Mouse (Mus musculus): ENCODE data around the gene Kat2a. TPM values are rescaled to one million over a fixed set of nuclear protein-coding genes. Genes with fewer than 3 reads are reported as not detected.
"Not testable (repeated sequence)": the region's sequence is repeated elsewhere in the genome, so short reads cannot be mapped to it uniquely, and the experiment has no call there.

The Kat2a gene
- total RNA-seq, 2 experiments from 2014 or later = 60.5 to 61.7 TPM

DNA sequence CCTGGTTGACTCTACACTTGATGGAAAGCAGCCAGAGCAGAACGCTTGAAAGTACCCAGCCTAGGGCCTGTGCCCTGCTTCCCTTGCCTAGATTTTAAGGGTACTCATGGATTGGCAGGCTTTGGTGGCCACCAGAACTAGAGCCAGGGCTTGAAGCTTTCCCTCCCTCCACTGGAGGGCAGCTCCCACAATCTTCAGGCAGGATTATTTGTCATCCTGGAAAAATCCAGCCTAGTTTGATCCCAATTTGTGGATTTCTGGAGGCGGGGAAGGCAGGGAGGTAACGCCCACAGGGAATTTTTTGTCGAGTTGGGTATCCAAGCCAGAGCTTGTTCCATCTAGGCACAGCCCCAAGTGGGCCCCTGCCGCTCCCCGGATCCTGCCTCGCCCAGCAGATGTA is 21.9 kb downstream of the Kat2a start:
- no peak for DNase-seq (ENCODE audit: extremely low spot score in 1 of 2, low spot score in 2 of 2)
- Histone ChIP-seq H3K27ac (no peak overlapping the region), H3K4me3 (no peak overlapping the region)
- peak; percentile 20 for TF ChIP-seq CTCF (IDR thresholded peaks at IDR 0.05)
- intact Hi-C loops (cut with DNase I) = loop anchor here (5.0 kb wide), 1 partner anchor 48 kb away; no protein-coding TSS in a partner anchor

DNA sequence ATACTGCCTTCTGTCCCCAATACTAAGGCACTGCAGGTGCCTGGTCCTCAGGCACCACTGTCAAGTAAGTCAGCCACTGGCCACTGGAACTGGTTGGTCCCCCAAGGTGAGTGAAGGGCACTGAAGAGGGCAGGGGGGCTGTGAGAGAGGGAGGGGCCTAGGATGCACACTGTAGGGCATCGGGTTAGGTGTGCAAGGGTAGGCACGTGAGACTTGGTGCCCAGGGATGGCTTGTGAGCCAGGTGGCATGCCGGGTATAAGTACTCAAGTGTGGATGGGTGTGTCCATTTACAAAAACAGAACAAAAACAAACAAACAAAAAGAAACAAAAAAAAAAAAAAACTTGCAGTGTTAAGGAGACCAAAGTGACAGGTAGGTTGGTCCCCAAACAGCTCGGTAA is 23.8 kb downstream of the Kat2a start:
- H3K4me3 ChIP-seq = no peak overlapping the region
- no peak overlapping the region for H3K27ac ChIP-seq
- no peak for TF ChIP-seq CTCF (IDR thresholded peaks at IDR 0.05)
- intact Hi-C loops (cut with DNase I) = no loop called here
- no peak for DNase-seq (ENCODE audit: extremely low spot score in 1 of 2, low spot score in 2 of 2)

DNA sequence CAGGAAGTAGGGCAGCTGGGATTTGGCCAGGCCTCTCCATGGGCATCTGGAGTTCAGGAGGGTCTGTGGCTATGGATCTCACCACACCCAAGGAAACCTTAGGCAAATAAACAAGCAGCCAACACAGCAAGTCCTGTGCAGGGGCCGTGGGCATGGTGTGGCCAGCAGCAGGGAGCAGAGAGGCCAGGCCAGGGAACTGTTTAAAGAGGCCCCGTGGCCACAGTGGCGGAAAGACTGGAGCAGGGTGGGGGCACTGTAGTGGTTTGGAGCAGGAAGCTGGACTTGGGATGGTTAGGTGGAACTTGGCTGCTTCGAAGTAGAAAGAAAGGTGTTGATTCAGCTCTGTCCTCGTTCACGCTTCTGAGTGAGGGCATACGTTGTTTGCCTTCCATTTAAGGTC is 25.0 kb downstream of the Kat2a start:
- intact Hi-C loops (cut with DNase I) = no loop called here
- TF ChIP-seq CTCF (IDR thresholded peaks at IDR 0.05) = no peak
- no peak overlapping the region for H3K4me3 ChIP-seq
- H3K27ac ChIP-seq = no peak overlapping the region
- DNase-seq (ENCODE audit: extremely low spot score in 1 of 2, low spot score in 2 of 2) = no peak

DNA sequence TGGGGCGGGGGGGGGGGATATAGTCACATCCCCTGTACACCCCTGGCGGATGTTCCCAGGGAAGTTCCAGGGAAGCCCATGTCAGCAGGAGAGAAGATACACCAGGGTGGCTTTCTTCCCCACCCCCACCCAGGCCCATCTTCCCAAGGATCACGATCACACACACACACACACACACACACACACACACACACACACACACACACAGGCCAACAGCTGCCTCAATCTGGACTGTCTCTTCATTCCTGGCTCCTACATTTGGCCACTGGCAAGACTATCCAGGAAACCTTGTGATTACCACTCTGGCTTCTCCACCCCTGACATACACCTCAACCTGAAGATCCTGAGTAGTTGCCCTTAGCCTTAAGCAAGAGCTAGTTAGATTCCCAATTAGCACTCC is 26.9 kb downstream of the Kat2a start:
- DNase-seq (ENCODE audit: extremely low spot score in 1 of 2, low spot score in 2 of 2) = no peak
- intact Hi-C loops (cut with DNase I) = no loop called here
- no peak overlapping the region for H3K4me3 ChIP-seq
- no peak for TF ChIP-seq CTCF (IDR thresholded peaks at IDR 0.05)
- H3K27ac ChIP-seq = no peak overlapping the region

DNA sequence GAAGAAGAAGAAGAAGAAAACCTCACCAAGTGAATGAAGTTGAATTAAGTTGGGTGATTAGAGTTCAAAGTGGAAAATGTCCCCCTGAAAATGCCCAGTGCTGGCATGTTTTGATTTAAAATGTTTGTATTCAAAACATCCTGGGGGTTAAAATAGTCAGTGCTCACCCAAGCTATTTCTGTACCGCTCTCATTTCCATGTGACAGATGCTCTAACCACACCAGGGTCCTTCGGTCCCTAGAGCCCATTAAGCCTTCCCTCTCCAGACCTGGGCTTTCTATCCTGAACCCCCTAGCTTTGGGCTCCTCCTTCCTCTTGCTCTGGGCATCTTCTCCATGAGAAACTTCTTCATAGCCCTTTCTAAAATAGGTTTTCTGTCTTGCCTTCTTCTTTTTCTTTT is 28.2 kb downstream of the Kat2a start:
- no peak overlapping the region for H3K27ac ChIP-seq
- no peak for DNase-seq (ENCODE audit: extremely low spot score in 1 of 2, low spot score in 2 of 2)
- H3K4me3 ChIP-seq = no peak overlapping the region
- TF ChIP-seq CTCF (IDR thresholded peaks at IDR 0.05) = no peak
- intact Hi-C loops (cut with DNase I) = no loop called here

DNA sequence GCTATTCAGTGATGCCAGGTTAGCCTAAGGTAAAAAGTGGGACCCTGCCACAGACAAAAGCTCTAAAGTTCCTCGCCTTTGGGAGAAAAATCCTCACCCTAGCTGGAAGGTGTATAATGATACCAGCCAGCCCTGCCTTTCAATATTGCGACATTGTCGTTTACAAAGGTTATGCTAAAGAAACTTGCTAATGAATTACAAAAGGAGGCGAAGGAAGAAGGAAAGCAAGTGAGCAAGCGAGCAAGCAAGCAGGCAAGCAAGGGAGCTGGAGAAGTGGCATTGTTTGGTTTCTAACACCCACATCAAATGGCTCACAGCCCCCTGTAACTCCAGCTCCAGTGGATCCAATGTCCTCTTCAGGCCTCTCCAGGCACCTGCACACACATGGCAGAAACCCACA is 29.7 kb downstream of the Kat2a start:
- Histone ChIP-seq H3K4me3 (no peak overlapping the region), H3K27ac (no peak overlapping the region)
- intact Hi-C loops (cut with DNase I) = no loop called here
- DNase-seq (ENCODE audit: extremely low spot score in 1 of 2, low spot score in 2 of 2) = no peak
- no peak for TF ChIP-seq CTCF (IDR thresholded peaks at IDR 0.05)

DNA sequence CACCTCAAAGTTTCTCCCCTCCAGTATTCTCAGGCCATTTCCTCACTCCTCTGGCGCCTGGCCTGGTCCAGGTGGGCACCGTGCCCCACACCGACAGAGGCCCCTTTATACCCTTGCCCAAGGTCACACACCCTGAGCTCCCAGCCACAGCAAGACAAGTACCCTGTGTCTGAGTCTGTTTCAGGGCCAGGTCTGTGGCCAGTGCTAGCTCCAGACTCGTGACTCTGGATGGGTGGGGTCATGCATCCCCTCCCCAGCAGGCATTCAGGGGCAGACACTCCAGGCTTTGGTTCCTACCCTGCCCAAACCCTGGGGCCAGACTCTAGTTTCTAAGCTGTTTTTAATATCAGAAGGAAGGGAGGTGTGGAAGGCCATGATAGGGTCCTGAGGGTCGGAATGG is 30.4 kb downstream of the Kat2a start:
- DNase-seq (ENCODE audit: extremely low spot score in 1 of 2, low spot score in 2 of 2) = no peak
- intact Hi-C loops (cut with DNase I) = no loop called here
- H3K27ac ChIP-seq = no peak overlapping the region
- H3K4me3 ChIP-seq = no peak overlapping the region
- TF ChIP-seq CTCF (IDR thresholded peaks at IDR 0.05) = no peak

DNA sequence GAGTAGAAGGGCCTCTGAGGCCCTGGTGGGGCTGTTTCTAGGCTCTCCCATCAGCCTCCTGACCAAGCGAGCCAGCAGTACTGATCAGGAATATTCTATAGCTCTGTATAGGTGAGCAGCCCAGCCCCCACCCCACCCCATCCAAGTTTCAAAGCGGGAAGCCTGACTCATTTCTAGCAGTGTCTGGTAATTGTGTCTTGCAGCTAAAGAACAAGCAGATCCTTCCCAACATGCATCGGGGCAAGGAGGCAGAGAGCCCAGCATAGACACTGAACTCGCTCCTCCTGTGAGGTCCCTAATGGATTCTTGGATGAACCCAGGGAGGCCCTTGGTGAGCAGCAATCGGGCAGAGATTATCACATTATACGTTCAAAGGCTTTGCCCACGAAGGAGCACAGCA is 34.5 kb downstream of the Kat2a start:
- H3K27ac ChIP-seq = no peak overlapping the region
- intact Hi-C loops (cut with DNase I) = no loop called here
- TF ChIP-seq CTCF (IDR thresholded peaks at IDR 0.05) = no peak
- no peak for DNase-seq (ENCODE audit: extremely low spot score in 1 of 2, low spot score in 2 of 2)
- no peak overlapping the region for H3K4me3 ChIP-seq

DNA sequence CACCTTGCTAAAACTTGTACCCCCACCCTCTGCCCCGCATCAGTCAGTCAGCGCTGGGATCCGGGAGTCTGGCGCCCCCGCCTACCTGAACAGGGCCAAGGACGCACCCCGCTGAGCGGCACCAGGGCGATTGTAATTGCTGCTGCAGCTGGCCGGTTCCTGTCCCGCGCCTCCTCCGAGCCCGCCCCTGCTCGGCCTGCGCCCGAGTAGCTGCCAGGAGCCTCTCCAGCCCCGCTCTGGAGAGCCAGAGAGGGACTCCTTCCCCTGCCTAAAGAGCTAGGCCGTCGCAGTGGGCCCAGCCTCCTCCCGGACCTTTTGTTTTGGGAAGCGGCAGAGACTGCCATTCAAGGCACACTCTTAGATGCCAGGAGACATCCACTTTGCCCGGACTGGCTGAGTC is 39.1 kb downstream of the Kat2a start:
- DNase-seq (ENCODE audit: extremely low spot score in 1 of 2, low spot score in 2 of 2) = peak in 1 of 2 experiments; percentile 22
- no peak for TF ChIP-seq CTCF (IDR thresholded peaks at IDR 0.05)
- intact Hi-C loops (cut with DNase I) = no loop called here
- no peak overlapping the region for H3K4me3 ChIP-seq
- no peak overlapping the region for H3K27ac ChIP-seq

DNA sequence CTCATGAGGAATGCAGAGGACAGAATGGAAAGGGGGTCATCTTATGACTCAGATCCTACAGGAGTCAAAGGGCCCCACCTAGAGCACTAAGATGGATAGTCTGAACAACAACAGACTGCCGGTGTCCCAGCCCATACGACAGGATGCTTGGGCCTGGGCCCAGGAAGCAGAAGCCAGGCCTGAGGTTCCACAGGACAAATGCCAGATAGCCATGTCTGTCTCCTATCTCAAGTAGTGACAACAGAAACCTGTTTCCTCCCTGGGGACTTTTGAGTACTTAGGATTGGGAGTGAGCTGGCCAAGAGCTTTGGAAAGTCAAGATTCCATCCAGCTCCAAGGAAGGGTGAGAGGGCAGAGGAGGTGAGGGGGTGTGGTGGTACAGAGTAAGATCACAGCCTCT is 40.3 kb downstream of the Kat2a start:
- TF ChIP-seq CTCF (IDR thresholded peaks at IDR 0.05) = no peak
- no peak for DNase-seq (ENCODE audit: extremely low spot score in 1 of 2, low spot score in 2 of 2)
- intact Hi-C loops (cut with DNase I) = no loop called here
- Histone ChIP-seq H3K27ac (no peak overlapping the region), H3K4me3 (no peak overlapping the region)

DNA sequence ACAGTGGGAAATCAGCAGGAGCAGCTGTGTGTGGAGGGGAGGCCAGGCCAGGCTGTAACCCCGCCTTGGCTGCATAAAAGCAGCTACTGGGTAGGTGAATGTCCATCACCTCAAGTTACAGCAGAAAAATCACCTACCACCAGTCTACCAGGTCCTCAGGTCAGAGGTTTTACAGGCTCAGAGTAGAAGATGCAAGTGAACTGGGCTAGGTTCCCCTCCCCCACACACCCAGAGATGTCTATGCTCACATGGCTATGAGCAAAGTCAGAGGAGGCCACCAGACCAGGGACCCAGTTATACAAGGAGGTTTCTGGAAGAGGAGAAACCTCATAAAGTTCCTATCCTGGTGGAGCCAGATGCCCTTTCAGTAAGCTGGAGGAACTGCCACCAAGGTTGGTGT is 41.2 kb downstream of the Kat2a start:
- no peak for TF ChIP-seq CTCF (IDR thresholded peaks at IDR 0.05)
- intact Hi-C loops (cut with DNase I) = no loop called here
- no peak for DNase-seq (ENCODE audit: extremely low spot score in 1 of 2, low spot score in 2 of 2)
- H3K27ac ChIP-seq = no peak overlapping the region
- no peak overlapping the region for H3K4me3 ChIP-seq

DNA sequence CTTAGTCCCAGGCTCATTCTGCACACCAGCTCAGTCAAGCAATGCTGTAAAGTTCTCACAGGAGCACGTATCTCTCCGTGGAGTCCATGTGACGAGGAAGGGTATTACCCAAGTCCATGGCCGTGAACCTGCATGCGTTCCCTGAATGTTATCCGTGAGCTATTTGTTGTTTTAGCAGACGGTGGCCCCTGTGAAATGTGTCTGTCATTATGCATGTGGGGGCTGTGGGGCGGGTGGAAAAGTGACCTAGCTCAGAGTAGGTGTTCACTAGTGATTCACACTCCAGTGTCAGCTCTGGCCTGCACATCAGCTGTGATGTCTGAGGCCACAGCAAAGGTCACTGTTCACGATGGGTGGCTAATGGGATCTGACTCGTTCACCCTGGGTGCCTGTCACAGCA is 52.5 kb downstream of the Kat2a start:
- intact Hi-C loops (cut with DNase I) = no loop called here

DNA sequence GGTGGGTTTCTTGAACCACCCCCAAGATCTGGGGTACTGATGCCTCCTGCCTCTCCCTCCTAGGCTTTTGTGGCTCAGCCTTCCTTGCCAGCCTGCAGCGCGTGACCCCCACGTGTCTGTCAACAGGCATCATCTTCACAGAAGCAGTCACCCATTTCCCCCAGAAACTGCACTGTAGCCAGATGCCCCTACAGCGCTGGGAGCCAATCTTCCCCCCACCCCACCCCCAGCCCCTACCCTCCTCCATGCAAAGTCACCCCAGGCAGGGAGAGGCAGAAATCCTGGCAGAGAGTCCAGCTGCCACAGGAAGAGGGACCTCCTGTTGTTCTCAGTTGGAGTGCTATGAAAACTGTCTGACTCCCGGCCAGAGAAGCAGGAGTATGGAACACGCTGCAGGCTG is 55.8 kb downstream of the Kat2a start:
- DNase-seq (ENCODE audit: extremely low spot score in 1 of 2, low spot score in 2 of 2) = no peak
- intact Hi-C loops (cut with DNase I) = no loop called here
- TF ChIP-seq CTCF (IDR thresholded peaks at IDR 0.05) = no peak
- Histone ChIP-seq H3K27ac (no peak overlapping the region), H3K4me3 (no peak overlapping the region)

More for the DNA sequence above, 52.5 kb downstream of the Kat2a start:
- no peak overlapping the region for H3K27ac ChIP-seq
- DNase-seq (ENCODE audit: extremely low spot score in 1 of 2, low spot score in 2 of 2) = no peak
- H3K4me3 ChIP-seq = no peak overlapping the region
- TF ChIP-seq CTCF (IDR thresholded peaks at IDR 0.05) = no peak

DNA sequence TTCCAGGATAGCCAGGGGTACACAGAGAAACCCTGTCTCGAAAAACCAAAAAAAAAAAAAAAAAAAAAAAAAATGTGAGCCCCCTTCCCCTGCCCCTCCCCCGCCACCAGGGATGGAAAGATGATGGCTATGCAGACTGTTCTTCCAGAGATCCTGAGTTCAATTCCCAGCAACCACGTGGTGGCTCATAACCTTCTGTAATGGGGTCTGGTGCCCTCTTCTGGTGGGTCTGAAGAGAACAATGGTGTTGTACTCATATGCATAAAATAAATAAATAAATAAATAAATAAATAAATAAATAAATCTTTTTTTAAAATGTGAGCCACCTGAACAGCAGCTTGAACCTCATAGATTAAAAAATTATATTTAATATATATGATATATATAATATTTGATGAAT is 56.7 kb downstream of the Kat2a start:
- intact Hi-C loops (cut with DNase I); DNase-seq (ENCODE audit: extremely low spot score in 1 of 2, low spot score in 2 of 2); H3K27ac ChIP-seq; H3K4me3 ChIP-seq: not testable (repeated sequence)
- peak; percentile 8 for TF ChIP-seq CTCF (IDR thresholded peaks at IDR 0.05)

Other genes with a start within 250 kb of the Kat2a start
- gene Klhl11, start 239.7 kb downstream of the Kat2a start, total RNA-seq (2021) = 100 to 1,000 TPM in 1 of 2 experiments, 10 to 100 TPM in 1; 98.9 to 109 TPM
- 100 to 1,000 TPM; 119 to 131 TPM for gene Acly, start 184.5 kb downstream of the Kat2a start, total RNA-seq (2021)
- gene Ttc25, start 166.9 kb downstream of the Kat2a start, total RNA-seq (2021) = 1 to 10 TPM; 1.0 to 1.4 TPM
- 100 to 1,000 TPM; 117 to 121 TPM for gene Cnp, start 137.6 kb downstream of the Kat2a start, total RNA-seq (2021)
- gene Nkiras2, start 93.2 kb downstream of the Kat2a start, total RNA-seq (2021) = 10 to 100 TPM; 13.2 to 13.6 TPM
- 100 to 1,000 TPM; 248 to 263 TPM for gene Dnajc7, start 92.3 kb downstream of the Kat2a start, total RNA-seq (2021)
- under 1 TPM; 0.16 to 0.26 TPM for gene Zfp385c, start 20.0 kb downstream of the Kat2a start, total RNA-seq (2021)
- gene Dhx58, start 8.2 kb downstream of the Kat2a start, total RNA-seq (2021) = 1 to 10 TPM; 3.0 to 3.7 TPM
- not detected for gene Hspb9, start 1.4 kb upstream of the Kat2a start, total RNA-seq (2021)
- gene Rab5c, start 25.8 kb upstream of the Kat2a start, total RNA-seq (2021) = 100 to 1,000 TPM; 139 to 142 TPM
- 10 to 100 TPM; 17.2 to 18.4 TPM for gene Kcnh4, start 47.5 kb upstream of the Kat2a start, total RNA-seq (2021)
- not detected for gene Hcrt, start 50.5 kb upstream of the Kat2a start, total RNA-seq (2021)
- gene Ghdc, start 58.5 kb upstream of the Kat2a start, total RNA-seq (2021) = 1 to 10 TPM; 7.3 TPM
- gene Stat5b, start 138.3 kb upstream of the Kat2a start, total RNA-seq (2021) = 10 to 100 TPM; 23.6 to 25.0 TPM
- 1 to 10 TPM; 1.7 to 2.0 TPM for gene Stat5a, start 146.9 kb upstream of the Kat2a start, total RNA-seq (2021)
- 10 to 100 TPM; 35.7 to 40.9 TPM for gene Stat3, start 227.1 kb upstream of the Kat2a start, total RNA-seq (2021)